Mouse (Mus musculus): Measurements from ENCODE around the gene Rpp25.

Gene Rpp25

GRCm38 (mm10) chr9:57521056-57521911 is 17.5 kb downstream of the Rpp25 start, which contains the start of gene Cox5a:
TSS of gene Cox5a (plus strand) at chr9:57521274.
- DNase-seq (ENCODE audit: low read depth, low spot score), result peak; percentile 92

- DNase-seq (ENCODE audit: low read depth, low spot score), result no peak
These were observed 18.5 kb downstream of the Rpp25 start for GRCm38 (mm10) chr9:57522114-57522860.

GRCm38 (mm10) chr9:57522861-57523246 is 19.0 kb downstream of the Rpp25 start:
- DNase-seq (ENCODE audit: low read depth, low spot score), result no peak

- peak; percentile 60 for DNase-seq (ENCODE audit: low read depth, low spot score)
These were observed 19.9 kb downstream of the Rpp25 start for GRCm38 (mm10) chr9:57523754-57524153.

- DNase-seq (ENCODE audit: low read depth, low spot score), result no peak
These were observed 20.6 kb downstream of the Rpp25 start for GRCm38 (mm10) chr9:57524439-57524838.

GRCm38 (mm10) chr9:57525516-57525915 is 21.7 kb downstream of the Rpp25 start:
- no peak for DNase-seq (ENCODE audit: low read depth, low spot score)

- DNase-seq (ENCODE audit: low read depth, low spot score), result no peak
These were observed 22.6 kb downstream of the Rpp25 start for GRCm38 (mm10) chr9:57526435-57526834.

GRCm38 (mm10) chr9:57531946-57532345 is 28.1 kb downstream of the Rpp25 start:
- no peak for DNase-seq (ENCODE audit: low read depth, low spot score)

GRCm38 (mm10) chr9:57536362-57536761 is 32.5 kb downstream of the Rpp25 start:
- no peak for DNase-seq (ENCODE audit: low read depth, low spot score)

- peak; percentile 86 for DNase-seq (ENCODE audit: low read depth, low spot score)
These were observed 33.4 kb downstream of the Rpp25 start, which contains the start of gene Fam219b for GRCm38 (mm10) chr9:57537044-57537727. TSS of gene Fam219b (plus strand) at chr9:57537528.

GRCm38 (mm10) chr9:57537728-57538181 is 33.9 kb downstream of the Rpp25 start:
- DNase-seq (ENCODE audit: low read depth, low spot score), result no peak

- no peak for DNase-seq (ENCODE audit: low read depth, low spot score)
These were observed 35.7 kb downstream of the Rpp25 start for GRCm38 (mm10) chr9:57539550-57539949.

- peak; percentile 61 for DNase-seq (ENCODE audit: low read depth, low spot score)
These were observed 37.5 kb downstream of the Rpp25 start for GRCm38 (mm10) chr9:57541312-57541711.

- no peak for DNase-seq (ENCODE audit: low read depth, low spot score)
These were observed 40.1 kb downstream of the Rpp25 start for GRCm38 (mm10) chr9:57543951-57544350.

- DNase-seq (ENCODE audit: low read depth, low spot score), result no peak
These were observed 43.5 kb downstream of the Rpp25 start for GRCm38 (mm10) chr9:57547287-57547686.

- DNase-seq (ENCODE audit: low read depth, low spot score), result no peak
These were observed 44.0 kb downstream of the Rpp25 start for GRCm38 (mm10) chr9:57547869-57548268.

GRCm38 (mm10) chr9:57549186-57549585 is 45.4 kb downstream of the Rpp25 start:
- no peak for DNase-seq (ENCODE audit: low read depth, low spot score)

GRCm38 (mm10) chr9:57550126-57550862 is 46.5 kb downstream of the Rpp25 start:
- DNase-seq (ENCODE audit: low read depth, low spot score), result no peak

- peak; percentile 60 for DNase-seq (ENCODE audit: low read depth, low spot score)
These were observed 48.5 kb downstream of the Rpp25 start, which contains the start of gene Mpi for GRCm38 (mm10) chr9:57552139-57552887. TSS of gene Mpi (minus strand) at chr9:57552763.

- no peak for DNase-seq (ENCODE audit: low read depth, low spot score)
These were observed 49.3 kb downstream of the Rpp25 start for GRCm38 (mm10) chr9:57553119-57553518.

All from forelimb bud, embryonic 11.5 days (tissue).